Mouse (Mus musculus): ENCODE measurements around the gene Secisbp2. TPM values are rescaled to one million over a fixed set of nuclear protein-coding genes. Genes with fewer than 3 reads are reported as not detected.
A peak's percentile ranks its signal among the peaks of the same experiment; 100 is the strongest.
"Not testable (repeated sequence)": the region's sequence is repeated elsewhere in the genome, so short reads cannot be mapped to it uniquely, and the experiment has no call there.

Secisbp2 gene
- polyA plus RNA-seq, 1 experiment from 2014 or later = 25.9 TPM

GRCm38 (mm10) chr13:51622626-51623025, 28.9 kb upstream of the Secisbp2 start:
- no peaks in the 10 kb centered on the region for H3K9me3 ChIP-seq
- no peak overlapping the region for H3K4me3 ChIP-seq
- H3K27ac ChIP-seq (replicated peaks) = no peak overlapping the region
- H3K27me3 ChIP-seq (replicated peaks; ENCODE audit: low read depth, poor library complexity, severe bottlenecking) = no peaks in the 10 kb centered on the region
- H3K4me1 ChIP-seq = peaks cover 10% of the 10 kb centered on the region
- H3K36me3 ChIP-seq (replicated peaks) = no peaks in the 10 kb centered on the region
- DNase-seq (ENCODE audit: low spot score) = no peak
- 89% methylated on average over 5 of the region's 5 CpGs for WGBS

- H3K27ac ChIP-seq (replicated peaks) = no peak overlapping the region
- no peak for DNase-seq (ENCODE audit: low spot score)
- H3K9me3 ChIP-seq = no peaks in the 10 kb centered on the region
- no peak overlapping the region for H3K4me3 ChIP-seq
- H3K36me3 ChIP-seq (replicated peaks) = no peaks in the 10 kb centered on the region
- H3K27me3 ChIP-seq (replicated peaks; ENCODE audit: low read depth, poor library complexity, severe bottlenecking) = no peaks in the 10 kb centered on the region
- peaks cover under 1% of the 10 kb centered on the region for H3K4me1 ChIP-seq
- 81% methylated on average over 2 of the region's 2 CpGs for WGBS
Observed at GRCm38 (mm10) chr13:51623678-51624077, 27.8 kb upstream of the Secisbp2 start.

- WGBS = 85% methylated on average over 6 of the region's 6 CpGs
- Histone ChIP-seq H3K9me3 (no peaks in the 10 kb centered on the region), H3K27me3 (replicated peaks; ENCODE audit: low read depth, poor library complexity, severe bottlenecking) (no peaks in the 10 kb centered on the region), H3K4me3 (no peak overlapping the region), H3K36me3 (replicated peaks) (no peaks in the 10 kb centered on the region), H3K27ac (replicated peaks) (no peak overlapping the region), H3K4me1 (no peaks in the 10 kb centered on the region)
- DNase-seq (ENCODE audit: low spot score) = no peak
Observed at GRCm38 (mm10) chr13:51628273-51628848, 23.1 kb upstream of the Secisbp2 start.

GRCm38 (mm10) chr13:51631354-51631992, 20.0 kb upstream of the Secisbp2 start:
- H3K4me3 ChIP-seq = no peak overlapping the region
- no peaks in the 10 kb centered on the region for H3K9me3 ChIP-seq
- no peaks in the 10 kb centered on the region for H3K4me1 ChIP-seq
- no peaks in the 10 kb centered on the region for H3K36me3 ChIP-seq (replicated peaks)
- 80% methylated on average over 15 of the region's 15 CpGs for WGBS
- DNase-seq (ENCODE audit: low spot score) = no peak
- H3K27ac ChIP-seq (replicated peaks) = no peak overlapping the region
- no peaks in the 10 kb centered on the region for H3K27me3 ChIP-seq (replicated peaks; ENCODE audit: low read depth, poor library complexity, severe bottlenecking)

GRCm38 (mm10) chr13:51632560-51633218, 18.8 kb upstream of the Secisbp2 start:
- H3K36me3 ChIP-seq (replicated peaks) = no peaks in the 10 kb centered on the region
- H3K4me1 ChIP-seq = no peaks in the 10 kb centered on the region
- no peaks in the 10 kb centered on the region for H3K27me3 ChIP-seq (replicated peaks; ENCODE audit: low read depth, poor library complexity, severe bottlenecking)
- 88% methylated on average over 5 of the region's 5 CpGs for whole genome bisulfite sequencing
- H3K4me3 ChIP-seq = no peak overlapping the region
- H3K9me3 ChIP-seq = no peaks in the 10 kb centered on the region
- H3K27ac ChIP-seq (replicated peaks) = no peak overlapping the region
- DNase-seq (ENCODE audit: low spot score) = no peak

- not testable (repeated sequence) for H3K4me3 ChIP-seq; DNase-seq (ENCODE audit: low spot score); H3K27me3 ChIP-seq (replicated peaks; ENCODE audit: low read depth, poor library complexity, severe bottlenecking); H3K27ac ChIP-seq (replicated peaks); H3K36me3 ChIP-seq (replicated peaks); H3K4me1 ChIP-seq; H3K9me3 ChIP-seq
- WGBS = 77% methylated on average over 6 of the region's 9 CpGs
Observed at GRCm38 (mm10) chr13:51635384-51635783, 16.1 kb upstream of the Secisbp2 start.

GRCm38 (mm10) chr13:51638958-51639357, 12.5 kb upstream of the Secisbp2 start:
- H3K36me3 ChIP-seq (replicated peaks) = no peaks in the 10 kb centered on the region

GRCm38 (mm10) chr13:51641424-51641823, 10.1 kb upstream of the Secisbp2 start:
- Histone ChIP-seq H3K4me1 (peaks cover 11% of the 10 kb centered on the region), H3K27ac (replicated peaks) (no peak overlapping the region), H3K36me3 (replicated peaks) (no peaks in the 10 kb centered on the region), H3K4me3 (no peak overlapping the region), H3K9me3 (no peaks in the 10 kb centered on the region), H3K27me3 (replicated peaks; ENCODE audit: low read depth, poor library complexity, severe bottlenecking) (no peaks in the 10 kb centered on the region)
- 85% methylated on average over 3 of the region's 3 CpGs for WGBS
- no peak for DNase-seq (ENCODE audit: low spot score)

More at GRCm38 (mm10) chr13:51638958-51639357, 12.5 kb upstream of the Secisbp2 start:
- Histone ChIP-seq H3K4me3 (no peak overlapping the region), H3K4me1 (peaks cover 10% of the 10 kb centered on the region), H3K27ac (replicated peaks) (no peak overlapping the region), H3K27me3 (replicated peaks; ENCODE audit: low read depth, poor library complexity, severe bottlenecking) (no peaks in the 10 kb centered on the region), H3K9me3 (no peaks in the 10 kb centered on the region)
- WGBS = 91% methylated on average over 4 of the region's 4 CpGs
- no peak for DNase-seq (ENCODE audit: low spot score)

GRCm38 (mm10) chr13:51642171-51642778, 9.2 kb upstream of the Secisbp2 start:
- Histone ChIP-seq H3K36me3 (replicated peaks) (no peaks in the 10 kb centered on the region), H3K9me3 (no peaks in the 10 kb centered on the region), H3K4me1 (peaks cover 19% of the 10 kb centered on the region), H3K27me3 (replicated peaks; ENCODE audit: low read depth, poor library complexity, severe bottlenecking) (no peaks in the 10 kb centered on the region), H3K27ac (replicated peaks) (no peak overlapping the region), H3K4me3 (no peak overlapping the region)
- WGBS = 36% methylated on average over 11 of the region's 11 CpGs
- peak; percentile 18 for DNase-seq (ENCODE audit: low spot score)

GRCm38 (mm10) chr13:51643924-51644828, 7.3 kb upstream of the Secisbp2 start:
- H3K4me1 ChIP-seq = peaks cover 37% of the 10 kb centered on the region
- no peaks in the 10 kb centered on the region for H3K27me3 ChIP-seq (replicated peaks; ENCODE audit: low read depth, poor library complexity, severe bottlenecking)
- 47% methylated on average over 20 of the region's 20 CpGs for WGBS
- peak overlapping the region; percentile 98 for H3K4me3 ChIP-seq
- peaks cover under 1% of the 10 kb centered on the region; the same call in 1 of the 2 replicates for H3K36me3 ChIP-seq (replicated peaks)
- H3K9me3 ChIP-seq = no peaks in the 10 kb centered on the region
- DNase-seq (ENCODE audit: low spot score) = no peak
- peak overlapping the region; percentile 99 for H3K27ac ChIP-seq (replicated peaks)

- peaks cover 37% of the 10 kb centered on the region for H3K4me1 ChIP-seq
Observed at GRCm38 (mm10) chr13:51644829-51645789, 6.4 kb upstream of the Secisbp2 start, which contains the start of gene Cks2. Gene Cks2 (plus strand): TSS chr13:51645232.

More at GRCm38 (mm10) chr13:51644829-51645789, 6.4 kb upstream of the Secisbp2 start, which contains the start of gene Cks2:
- H3K27ac ChIP-seq (replicated peaks) = peak within 1 kb of the TSS; percentile 99
- no peaks in the 10 kb centered on the region for H3K9me3 ChIP-seq
- no peaks in the 10 kb centered on the region for H3K27me3 ChIP-seq (replicated peaks; ENCODE audit: low read depth, poor library complexity, severe bottlenecking)
- H3K36me3 ChIP-seq (replicated peaks) = peaks cover 9% of the 10 kb centered on the region
- peak; percentile 99 for DNase-seq (ENCODE audit: low spot score)
- WGBS = under 1% methylated on average over 83 of the region's 83 CpGs
- H3K4me3 ChIP-seq = peak within 1 kb of the TSS; percentile 98
